Mouse (Mus musculus) NIH3T3 (cell line): ENCODE data around the gene Ripor1.
A peak's percentile ranks its signal among the peaks of the same experiment; 100 is the strongest.

Experiments
- DNase-seq: peaks from one replicate; pipeline ENCODE4 v3.0.0-alpha.2; 2012; ENCODE audit warnings: low read depth

Ripor1 gene

DNA sequence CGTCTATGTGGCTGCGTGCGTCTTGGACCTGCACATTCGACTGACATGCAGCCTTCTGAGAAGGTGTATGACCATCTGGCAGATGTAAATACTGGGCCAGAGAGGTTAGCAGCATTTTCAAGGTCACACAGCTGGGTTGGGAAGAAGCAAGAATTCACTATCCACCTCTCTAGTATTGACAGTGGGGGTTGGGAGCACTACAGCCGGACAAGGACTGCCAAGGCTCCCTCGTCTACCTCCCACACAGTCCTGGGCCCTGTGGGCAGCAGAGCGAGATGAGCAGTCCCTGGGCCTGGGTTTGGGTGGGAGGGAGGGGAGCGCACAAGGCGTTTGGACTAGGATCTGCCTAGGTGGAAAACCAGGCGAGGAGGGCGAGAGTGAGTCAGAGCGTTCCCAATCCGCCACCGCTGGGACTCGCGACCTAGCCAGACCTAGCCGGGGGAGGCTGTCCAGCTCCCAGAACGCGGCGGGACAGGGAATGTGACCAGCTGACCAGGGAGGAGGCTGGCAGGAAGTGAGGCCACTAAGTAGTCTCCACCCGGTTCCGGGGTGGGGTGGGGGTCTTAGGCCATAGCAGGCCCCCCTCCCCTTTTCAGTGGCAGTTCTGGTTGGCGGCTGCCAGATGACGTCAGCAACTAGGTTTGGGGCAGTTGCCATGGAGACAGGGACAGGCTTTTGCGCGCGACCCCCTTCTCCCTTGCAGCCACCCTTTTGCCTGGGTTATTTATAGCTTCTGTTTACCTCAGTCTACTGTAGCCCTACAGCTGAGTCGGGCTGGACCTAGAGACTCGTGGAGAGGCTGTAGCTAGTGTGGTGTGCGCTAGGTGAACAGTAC is 1.4 kb downstream of the Ripor1 start:
- peak; percentile 79 for DNase-seq

DNA sequence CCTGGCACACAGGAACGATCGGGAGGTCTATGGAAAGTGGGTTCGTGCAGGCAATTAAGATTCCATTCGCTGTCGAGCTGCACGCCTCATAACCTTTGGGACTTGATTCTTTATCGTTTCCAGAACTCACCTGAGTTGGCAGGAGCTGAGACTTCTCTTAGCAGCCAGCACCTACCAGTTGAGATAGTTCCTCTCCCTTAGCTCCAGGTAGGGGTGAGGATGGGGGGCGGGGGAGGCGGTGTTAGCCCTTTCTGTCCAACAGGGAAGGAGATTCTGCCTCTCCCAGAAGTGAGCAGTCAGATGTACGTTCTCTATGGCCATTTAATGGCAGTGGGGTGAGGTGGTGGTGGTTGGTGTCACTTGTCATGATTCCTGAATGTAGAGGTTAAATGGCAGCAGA is 2.0 kb downstream of the Ripor1 start:
- DNase-seq: no peak

DNA sequence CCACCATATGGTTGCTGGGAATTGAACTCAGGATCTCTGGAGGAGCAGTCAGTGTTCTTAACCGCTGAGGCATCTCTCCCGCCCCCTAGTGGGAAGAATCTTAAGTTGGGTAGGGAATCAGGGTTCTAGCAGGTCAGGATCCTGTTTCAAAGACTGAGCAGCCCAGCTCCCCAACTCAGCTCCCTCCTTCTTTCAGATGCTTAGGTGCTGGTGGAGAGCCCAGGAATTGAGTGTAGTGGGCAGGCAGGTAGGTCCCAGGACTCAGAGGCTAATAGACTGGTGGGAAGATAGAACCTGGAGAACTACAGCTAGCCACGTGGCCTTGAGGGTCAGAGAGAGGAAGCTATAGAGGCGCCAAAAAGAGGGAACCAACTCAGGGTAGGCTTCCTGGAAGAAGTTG is 2.6 kb downstream of the Ripor1 start:
- peak; percentile 68 for DNase-seq

DNA sequence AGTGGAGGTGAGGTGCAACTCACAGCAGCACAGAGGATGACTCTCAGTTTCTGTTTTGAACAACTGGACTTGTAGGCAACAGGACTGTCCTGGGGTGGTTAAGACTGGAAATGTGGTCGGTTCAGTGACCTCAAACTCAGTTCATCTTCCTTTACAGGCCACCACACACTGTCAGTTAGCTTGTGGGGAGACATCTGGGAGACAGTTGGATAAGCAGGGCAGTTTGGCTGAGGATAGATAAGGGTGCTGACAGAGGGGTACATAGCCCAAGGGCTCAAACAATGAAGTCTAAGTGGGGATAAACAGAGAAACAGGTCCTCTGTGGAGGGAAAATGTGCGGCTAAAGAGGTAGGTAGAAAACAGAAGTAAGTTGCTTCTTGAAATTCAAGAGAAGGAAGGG is 4.3 kb downstream of the Ripor1 start:
- no peak for DNase-seq

DNA sequence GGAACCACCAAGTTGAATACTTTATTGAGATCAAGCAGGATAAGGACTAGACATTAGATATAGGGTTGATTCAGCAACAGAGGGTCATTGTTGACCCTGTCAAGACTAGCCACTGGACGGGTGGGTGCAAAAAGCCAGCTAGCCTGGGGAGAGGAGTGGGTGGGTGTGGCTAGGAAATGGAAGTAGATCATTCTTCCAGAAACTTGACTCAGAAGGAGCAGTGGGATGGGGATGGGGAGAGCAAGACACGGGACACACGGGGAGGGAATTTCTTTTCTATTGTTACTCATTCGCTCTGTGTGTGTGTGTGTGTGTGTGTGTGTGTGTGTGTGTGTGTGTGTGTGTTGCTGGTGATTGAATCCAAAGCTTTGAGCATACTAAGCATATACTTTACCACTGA is 4.7 kb downstream of the Ripor1 start:
- DNase-seq: peak; percentile 25

DNA sequence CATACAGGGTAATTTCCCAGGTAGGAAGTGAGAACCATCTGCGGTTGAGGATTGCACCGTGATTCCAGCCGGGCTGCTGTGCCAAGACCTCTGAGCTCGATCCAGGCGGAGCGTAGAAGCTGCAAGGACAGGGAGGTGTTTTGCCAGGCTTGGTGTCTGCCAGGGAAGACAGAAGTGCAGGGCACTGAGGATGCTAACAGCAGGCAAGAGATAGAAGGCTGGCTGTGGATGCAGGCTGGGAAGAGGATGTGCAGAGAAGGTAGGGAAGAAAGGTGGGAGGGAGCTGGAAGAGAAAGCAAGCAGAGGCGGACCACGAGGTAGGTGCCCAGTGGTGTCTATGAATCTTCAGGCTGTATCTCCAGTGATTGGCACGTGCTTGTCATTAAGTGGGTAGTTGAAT is 6.8 kb downstream of the Ripor1 start:
- DNase-seq: no peak

DNA sequence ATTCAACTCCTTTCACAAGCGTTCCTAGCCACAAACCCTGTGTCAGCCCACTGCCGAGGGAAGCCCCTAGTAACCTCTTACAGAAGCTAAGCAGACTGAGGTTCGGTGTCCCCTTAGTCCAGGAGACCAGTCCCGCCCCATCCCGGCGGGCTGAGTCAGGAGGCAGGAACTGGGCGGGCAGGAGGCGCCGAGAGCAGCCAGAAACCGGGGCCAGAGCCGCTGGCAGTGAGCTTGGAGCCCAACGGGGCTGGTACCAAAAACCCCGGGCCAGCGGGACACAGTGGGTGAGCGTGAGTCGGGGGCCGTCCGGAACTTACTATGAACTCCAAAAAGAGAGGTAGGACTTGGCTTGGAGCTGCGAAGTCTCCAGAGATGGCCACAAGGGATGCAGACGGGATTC is 8.0 kb downstream of the Ripor1 start:
- DNase-seq: peak; percentile 67

DNA sequence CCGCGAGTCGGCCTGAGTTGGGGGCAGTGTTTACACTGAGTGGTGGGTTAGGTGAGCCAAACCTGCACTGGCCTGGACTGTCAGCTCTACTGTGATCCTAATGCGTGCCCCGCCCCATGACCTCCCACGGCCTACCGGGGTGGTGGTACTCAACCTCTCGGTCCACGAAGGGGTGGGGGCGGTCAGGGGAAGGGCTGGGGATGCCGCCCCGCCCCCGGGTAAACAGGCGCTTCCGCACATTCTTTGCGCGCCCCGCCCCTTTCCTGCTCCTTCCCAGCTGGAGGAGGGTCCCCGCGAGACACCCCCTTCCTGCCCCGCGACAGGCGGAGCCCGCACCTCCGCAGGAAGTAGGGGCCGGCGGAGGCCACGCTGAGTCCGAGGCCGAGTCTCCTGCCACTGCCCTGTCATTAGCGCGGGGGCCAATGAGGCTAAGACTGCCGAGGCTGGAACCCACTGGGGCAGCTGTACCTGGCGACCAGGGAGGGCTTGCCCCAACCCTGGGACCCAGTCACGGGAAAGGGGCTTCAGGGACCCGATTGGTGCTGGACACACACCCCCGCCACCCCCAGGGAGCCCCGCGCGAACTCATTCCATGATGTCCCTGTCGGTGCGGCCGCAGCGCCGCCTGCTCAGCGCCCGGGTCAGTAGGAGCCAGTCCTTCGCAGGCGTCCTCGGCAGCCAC is 8.9 kb downstream of the Ripor1 start:
- DNase-seq: no peak

DNA sequence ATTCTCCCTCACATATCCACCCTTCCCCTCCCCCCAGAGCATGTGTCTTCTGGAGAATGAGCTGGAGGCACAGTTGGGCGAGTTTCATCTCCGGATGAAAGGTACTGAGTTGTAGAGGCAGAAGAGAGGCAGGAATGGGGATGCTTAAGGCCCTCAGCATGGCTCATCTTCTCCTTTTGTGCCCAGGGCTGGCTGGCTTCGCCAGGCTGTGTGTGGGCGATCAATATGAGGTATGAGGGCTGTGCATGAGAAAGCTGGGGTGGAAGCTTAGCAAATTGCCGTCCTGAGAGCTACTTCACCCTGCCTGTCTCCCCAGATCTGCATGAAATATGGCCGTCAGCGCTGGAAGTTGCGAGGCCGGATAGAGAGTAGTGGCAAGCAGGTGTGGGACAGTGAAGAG is 10.9 kb downstream of the Ripor1 start:
- DNase-seq: no peak

DNA sequence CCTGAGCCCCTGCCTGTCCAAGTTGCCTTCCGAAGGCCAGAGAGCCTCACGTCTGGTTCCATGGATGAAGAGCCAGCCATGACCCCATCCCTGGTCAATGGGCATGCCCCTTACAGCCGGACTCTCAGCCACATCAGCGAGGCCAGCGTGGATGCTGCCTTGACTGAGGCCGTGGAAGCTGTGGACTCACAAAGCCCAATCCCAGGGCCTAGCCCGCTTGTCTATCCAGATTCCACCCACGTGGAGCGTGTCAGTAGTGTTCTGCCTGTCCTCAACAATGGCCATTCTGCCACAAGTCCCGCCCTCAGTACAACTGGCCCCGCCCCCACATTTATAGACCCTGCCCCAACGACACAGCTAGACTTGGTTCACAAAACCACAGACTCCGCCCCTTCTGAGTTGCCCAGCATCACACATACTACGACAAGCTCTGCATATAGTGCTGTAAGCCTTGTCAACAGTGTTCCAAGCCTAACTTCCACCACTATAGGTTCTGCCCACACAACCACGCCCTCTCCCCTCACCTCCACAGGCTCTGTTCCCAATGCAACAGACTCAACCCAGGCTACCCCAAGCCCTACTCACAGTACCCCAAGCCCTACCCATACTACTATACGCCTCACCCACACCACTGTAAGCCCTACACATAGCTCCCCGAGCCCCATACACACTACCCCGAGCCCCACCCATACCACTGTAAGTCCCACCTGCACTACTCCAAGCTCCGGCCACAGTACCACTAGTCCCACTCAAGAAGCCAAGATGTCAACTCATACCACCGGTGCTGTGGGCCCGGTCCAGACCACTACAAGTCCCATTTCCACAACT is 12.6 kb downstream of the Ripor1 start:
- no peak for DNase-seq

DNA sequence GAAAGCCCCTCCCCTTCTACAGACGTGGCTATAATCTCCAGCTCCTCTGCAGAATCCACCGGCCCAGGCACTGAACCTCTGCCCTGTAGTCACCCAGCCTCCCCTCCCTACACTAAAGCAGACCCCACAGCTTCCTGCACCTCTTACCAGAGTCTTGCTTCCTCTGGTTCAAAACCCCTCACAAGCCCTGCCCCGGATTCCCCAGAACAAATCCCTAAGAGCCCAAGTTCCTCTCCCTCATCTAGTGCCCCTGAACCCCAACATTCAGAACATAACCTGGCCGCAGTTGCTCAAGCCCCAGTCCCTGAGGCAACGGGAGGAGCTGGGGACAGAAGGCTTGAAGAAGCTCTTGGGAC is 13.2 kb downstream of the Ripor1 start:
- no peak for DNase-seq

DNA sequence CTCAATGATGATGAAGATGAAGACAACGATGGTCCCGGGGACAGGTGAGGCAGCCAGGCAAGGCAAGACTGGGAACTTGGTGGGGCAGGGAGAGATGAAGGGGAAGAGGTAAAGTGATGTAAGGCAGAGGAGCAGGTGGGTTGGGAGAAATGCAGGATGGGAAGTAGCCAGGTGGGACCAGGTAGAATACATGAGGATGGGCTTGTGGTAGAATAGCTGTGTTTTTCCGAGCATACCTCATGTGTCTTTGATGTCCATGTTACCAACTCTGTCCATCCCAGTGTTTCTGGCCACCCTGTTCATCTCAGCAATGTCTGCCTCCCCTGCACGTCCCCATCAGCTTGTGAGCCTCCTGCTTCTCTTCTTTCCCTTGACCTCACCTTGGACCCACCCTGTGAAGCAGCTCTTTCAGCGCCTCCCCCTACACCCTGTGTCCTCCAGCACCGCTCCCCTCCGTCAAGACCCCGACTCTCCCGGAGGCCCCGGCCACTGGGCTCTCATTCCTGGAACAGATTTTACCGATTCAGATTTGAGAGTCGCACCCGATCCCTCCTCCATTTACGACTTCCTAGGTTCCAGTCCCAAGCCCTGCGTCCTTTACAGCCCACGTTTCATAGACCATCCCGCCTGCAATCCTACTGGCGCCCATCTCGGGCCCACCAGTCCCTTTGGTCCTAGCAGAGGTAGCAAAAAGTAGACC is 14.0 kb downstream of the Ripor1 start:
- no peak for DNase-seq

DNA sequence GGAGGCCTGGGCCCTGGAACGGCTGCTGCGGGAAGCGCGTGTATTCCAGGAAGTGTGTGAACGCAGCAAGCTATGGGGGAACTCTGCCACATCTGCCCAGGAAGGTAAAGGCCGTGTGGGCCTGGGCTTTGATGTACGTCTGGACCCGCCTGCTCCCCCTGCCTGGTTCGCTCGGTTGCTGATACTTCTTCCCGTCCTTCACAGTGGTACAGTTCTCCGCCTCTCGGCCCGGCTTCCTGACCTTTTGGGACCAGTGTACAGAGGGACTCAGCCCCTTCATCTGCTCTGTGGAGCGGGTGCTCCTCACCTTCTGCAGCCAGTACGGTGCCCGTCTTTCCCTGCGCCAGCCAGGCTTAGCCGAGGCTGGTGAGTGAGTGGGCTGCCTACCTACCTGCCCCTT is 15.2 kb downstream of the Ripor1 start:
- DNase-seq: no peak

DNA sequence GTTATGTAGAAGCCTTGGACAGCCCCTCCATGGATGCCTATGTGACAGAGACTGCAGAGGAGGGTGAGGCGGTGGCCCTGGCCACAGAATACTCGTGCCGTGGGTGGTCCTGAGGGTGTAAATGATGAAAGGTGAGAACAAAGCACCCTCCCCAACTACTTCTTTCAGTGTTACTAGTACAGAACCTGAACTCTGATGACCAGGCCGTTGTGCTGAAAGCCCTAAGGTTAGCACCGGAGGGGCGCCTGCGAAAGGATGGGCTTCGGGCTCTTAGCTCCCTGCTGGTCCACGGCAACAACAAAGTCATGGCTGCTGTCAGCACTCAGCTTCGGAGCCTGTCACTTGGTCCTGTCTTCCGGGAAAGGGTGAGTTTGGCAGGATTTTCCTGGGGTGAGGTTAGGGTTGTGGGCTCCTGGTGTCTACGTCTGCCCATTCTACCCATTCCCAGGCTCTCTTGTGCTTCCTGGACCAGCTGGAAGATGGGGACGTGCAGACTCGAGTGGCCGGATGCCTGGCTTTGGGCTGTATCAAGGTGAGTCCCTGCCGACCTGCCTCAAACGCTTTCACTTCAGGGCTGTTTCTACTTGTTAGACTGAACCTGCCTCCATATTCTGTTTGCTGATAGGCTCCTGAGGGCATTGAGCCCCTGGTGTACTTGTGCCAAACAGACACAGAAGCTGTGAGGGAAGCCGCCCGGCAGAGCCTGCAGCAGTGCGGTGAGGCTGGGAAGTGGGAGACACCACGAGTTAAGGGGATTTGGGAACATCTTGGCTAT is 16.1 kb downstream of the Ripor1 start:
- DNase-seq: no peak

DNA sequence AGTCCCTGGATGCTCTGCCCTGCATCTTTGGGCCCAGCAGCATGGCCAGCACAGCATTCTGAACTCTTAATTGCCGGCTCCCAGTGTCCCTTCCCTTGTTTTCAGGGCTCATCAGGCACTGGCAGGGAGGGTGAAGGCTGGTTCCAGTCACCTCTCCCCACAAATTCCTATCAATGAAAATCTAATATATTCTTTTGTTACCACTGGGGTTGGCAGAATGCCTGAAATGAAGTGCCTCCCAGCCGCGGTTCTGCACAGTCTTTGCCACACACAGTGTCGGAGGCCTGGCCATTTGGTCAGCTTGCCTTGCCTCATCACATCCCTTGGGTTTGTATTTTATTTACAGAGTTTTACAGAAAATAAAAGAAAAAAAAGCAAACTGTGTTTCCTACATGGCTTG is 16.8 kb downstream of the Ripor1 start:
- DNase-seq: no peak

DNA sequence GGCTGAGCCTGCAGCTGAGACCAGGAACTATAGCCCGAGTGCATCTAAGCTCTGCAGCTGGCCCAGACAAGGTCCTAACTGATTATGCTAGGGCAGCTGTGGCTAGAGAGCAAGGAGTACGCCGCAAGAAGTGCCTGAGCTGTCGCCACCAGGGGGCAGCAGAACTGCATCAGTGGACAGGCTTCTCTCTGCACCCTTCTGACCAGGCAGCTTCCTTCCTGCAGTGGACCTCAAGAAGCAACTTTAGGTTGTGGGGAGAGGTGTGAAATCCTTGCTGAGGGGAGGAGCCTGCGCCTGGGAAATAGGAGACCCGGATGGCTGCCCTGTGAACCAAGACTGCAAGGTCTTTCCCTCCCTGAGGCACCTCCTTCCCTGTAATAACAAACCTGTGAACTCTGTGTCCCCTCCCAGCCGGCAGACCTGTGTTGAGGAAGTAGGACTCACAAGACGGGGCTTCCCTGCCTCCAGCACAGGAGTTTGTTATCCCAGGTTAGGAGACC is 17.4 kb downstream of the Ripor1 start:
- peak; percentile 97 for DNase-seq

DNA sequence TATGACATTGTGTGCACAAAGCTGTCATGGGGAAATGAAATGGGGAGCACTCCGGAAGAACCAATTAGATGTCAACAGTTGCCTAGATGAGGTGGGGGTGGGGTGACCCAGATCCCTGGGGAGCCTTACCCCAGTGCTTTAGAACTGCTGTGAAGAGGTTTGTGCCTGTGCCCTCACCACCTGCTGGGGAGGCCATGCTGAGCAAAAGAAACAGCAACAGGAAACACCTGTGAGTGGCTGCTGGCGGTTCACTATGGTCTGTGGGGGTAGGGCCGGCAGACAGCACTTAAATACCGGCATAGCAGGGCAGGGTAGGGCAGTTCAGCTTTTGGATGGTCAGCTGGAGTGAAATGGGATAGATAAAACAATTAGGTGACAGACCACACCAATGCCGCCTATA is 18.1 kb downstream of the Ripor1 start:
- no peak for DNase-seq

DNA sequence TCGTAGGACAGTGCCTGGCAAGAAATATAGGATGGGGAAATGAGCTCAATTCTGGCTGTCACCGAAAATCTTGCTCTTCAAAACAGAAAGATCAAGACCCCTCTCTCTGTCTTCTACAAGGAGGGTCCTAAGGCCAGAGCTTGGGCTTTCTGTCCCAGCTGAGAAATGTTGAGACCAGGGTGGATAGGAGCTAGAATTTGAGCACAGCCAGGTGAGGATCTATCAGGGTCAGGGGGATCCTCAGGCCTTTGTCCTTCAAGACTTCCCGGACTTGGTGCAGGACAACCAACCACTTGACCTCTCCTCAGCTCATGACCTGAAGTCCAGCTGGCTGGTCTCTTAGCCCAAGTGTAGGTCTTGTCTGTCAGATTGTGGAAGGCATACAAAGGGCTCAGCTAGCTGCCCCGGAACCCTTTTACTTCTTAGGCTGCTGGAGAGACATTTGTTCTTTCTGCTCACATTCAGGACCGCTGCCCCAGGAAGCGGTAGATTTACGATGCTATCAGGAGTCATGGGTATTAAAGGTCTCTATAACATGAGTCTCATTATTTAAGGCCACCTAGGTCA is 18.7 kb downstream of the Ripor1 start:
- DNase-seq: no peak

DNA sequence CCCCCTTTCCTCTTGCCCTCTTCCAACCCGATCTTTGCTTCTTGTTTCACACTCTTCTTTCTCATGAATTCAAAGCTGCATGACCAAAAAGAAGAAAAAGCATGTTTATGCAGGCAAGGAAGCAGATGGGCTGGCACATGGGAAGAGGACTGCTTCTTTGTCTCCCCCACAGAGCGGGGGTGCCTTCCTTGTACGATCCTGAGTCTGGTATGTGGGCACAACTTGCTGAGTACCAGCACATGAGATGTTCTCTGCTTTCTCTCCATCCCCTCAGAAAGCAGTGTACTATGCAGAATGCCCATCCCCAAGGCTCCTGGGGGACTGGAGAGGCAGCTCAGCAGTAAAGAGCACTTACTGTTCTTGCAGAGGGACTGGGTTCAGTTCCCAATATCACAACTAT is 19.3 kb downstream of the Ripor1 start:
- no peak for DNase-seq

DNA sequence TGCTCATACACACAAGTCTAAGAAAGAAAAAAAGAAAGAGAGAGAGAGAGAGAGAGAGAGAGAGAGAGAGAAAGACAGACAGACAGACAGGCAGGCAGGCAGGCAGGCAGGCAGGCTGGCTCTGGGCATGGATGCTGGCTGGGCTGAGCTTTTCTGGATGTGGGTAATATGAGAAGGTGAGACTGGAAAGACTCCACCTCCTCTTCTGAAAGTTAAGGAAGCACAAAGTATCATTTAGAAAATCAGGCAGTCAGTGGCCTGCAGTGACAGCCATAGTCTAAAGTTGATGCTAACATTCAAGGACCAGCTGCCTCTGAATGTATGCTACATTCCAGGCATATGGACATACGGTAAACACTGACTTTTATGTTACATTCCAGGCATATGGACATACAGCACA is 19.8 kb downstream of the Ripor1 start:
- no peak for DNase-seq

DNA sequence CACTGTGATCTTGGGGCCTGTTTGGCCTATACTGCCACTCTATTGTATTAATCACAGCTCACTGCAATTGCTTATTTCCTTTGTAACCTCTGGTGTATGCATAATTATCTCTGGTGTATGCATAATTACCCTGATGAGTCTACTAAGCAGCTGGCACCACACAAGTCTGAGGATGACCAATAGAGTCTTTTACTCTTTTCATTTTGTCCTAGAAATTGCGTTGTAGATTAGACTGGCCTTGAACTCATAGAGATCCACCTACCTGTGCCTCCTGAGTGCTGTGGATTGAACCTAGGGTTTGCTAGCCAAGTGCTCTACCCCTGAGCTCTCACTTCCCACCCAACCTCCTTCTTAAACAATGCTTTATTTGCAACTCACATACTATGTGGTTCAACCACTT is 21.0 kb downstream of the Ripor1 start:
- DNase-seq: no peak
